Mouse (Mus musculus) limb, embryonic 11.5 days (tissue): ENCODE data around the gene Zbtb16. TPM values are rescaled to one million over a fixed set of nuclear protein-coding genes. Genes with fewer than 3 reads are reported as not detected.
A peak's percentile ranks its signal among the peaks of the same experiment; 100 is the strongest.

Experiments
- ATAC-seq: fragments of 200-750 bp; cut with Nextera tagmentation; 2 replicates; pipeline ENCODE4 v1.8.0; 2017; ENCODE audit warnings: low read depth; ENCODE audit not compliant: insufficient number of reproducible peaks, low FRiP score, low TSS enrichment
- DNase-seq: peaks from one replicate; pipeline ENCODE4 v3.0.0-alpha.2; 2015; ENCODE audit warnings: low spot score
- H3K27ac ChIP-seq: fragments of 300-500 bp; sonication (generic); replicated peaks from 2 replicates; pipeline ENCODE4 v1.5.1; 2014; ENCODE audit warnings: low read depth, mild to moderate bottlenecking, low read length
- H3K27me3 ChIP-seq: fragments of 300-500 bp; sonication (generic); 2 replicates; pipeline ENCODE4 v1.6.1; 2014; ENCODE audit warnings: mild to moderate bottlenecking, low read length, mixed read lengths; ENCODE audit not compliant: control insufficient read depth, insufficient read depth
- H3K36me3 ChIP-seq: fragments of 300-500 bp; sonication (generic); 2 replicates; pipeline ENCODE4 v1.6.1; 2014; ENCODE audit warnings: mild to moderate bottlenecking, low read length, moderate library complexity, mixed read lengths; ENCODE audit not compliant: control insufficient read depth, insufficient read depth
- H3K4me1 ChIP-seq: fragments of 300-500 bp; sonication (generic); 2 replicates; pipeline ENCODE4 v1.6.1; 2014; ENCODE audit warnings: low read length, mixed read lengths; ENCODE audit not compliant: control insufficient read depth, insufficient read depth
- H3K4me2 ChIP-seq: fragments of 300-500 bp; sonication (generic); 2 replicates; pipeline ENCODE4 v1.6.1; 2014; ENCODE audit warnings: low read depth, mild to moderate bottlenecking, moderate library complexity; ENCODE audit not compliant: severe bottlenecking
- H3K4me3 ChIP-seq: fragments of 300-500 bp; sonication (generic); 2 replicates; pipeline ENCODE4 v1.5.1; 2014; ENCODE audit warnings: low read depth, low read length
- H3K9ac ChIP-seq: fragments of 300-500 bp; sonication (generic); 2 replicates; pipeline ENCODE4 v1.6.1; 2014; ENCODE audit warnings: mild to moderate bottlenecking, low read length
- H3K9me3 ChIP-seq: fragments of 300-500 bp; sonication (generic); 2 replicates; pipeline ENCODE4 v1.6.1; 2016; ENCODE audit warnings: low read length; ENCODE audit not compliant: control insufficient read depth
- WGBS: fragments of 180-500 bp; shearing (Covaris S2); extraction: QIAGEN DNeasy Blood & Tissue Kit; methylation state at CpG from one replicate; pipeline ENCODE4 v1.1.7; 2014; 5-methylcytosine and 5-hydroxymethylcytosine counted together
- polyA plus RNA-seq: library from polyadenylated mRNA; unstranded; fragments of >200 nt; fragmentation: Nextera tagmentation; extraction: Ambion mirVana; gene quantifications from 2 replicates; pipeline ENCODE4 v1.2.1, GENCODE M21; 2014

The Zbtb16 gene
- polyA plus RNA-seq, 1 experiment from 2014 or later = 5.9 TPM

GRCm38 (mm10) chr9:48638176-48638803 lies 197.7 kb downstream of the Zbtb16 start:
- no peaks in the 10 kb centered on the region for H3K27me3 ChIP-seq
- H3K9me3 ChIP-seq = no peaks in the 10 kb centered on the region
- ATAC-seq (no peak), DNase-seq (peak; percentile 18)
- H3K4me1 ChIP-seq = no peaks in the 10 kb centered on the region
- H3K27ac ChIP-seq = no peak overlapping the region
- H3K4me2 ChIP-seq = no peak overlapping the region
- H3K4me3 ChIP-seq = no peak overlapping the region
- no peaks in the 10 kb centered on the region for H3K36me3 ChIP-seq
- 62% methylated on average over 15 of the region's 15 CpGs for WGBS
- no peak overlapping the region for H3K9ac ChIP-seq

- H3K4me2 ChIP-seq = no peak overlapping the region
- H3K36me3 ChIP-seq = no peaks in the 10 kb centered on the region
- ATAC-seq = no peak
- H3K27ac ChIP-seq = no peak overlapping the region
- DNase-seq = peak; percentile 18
- H3K4me1 ChIP-seq = no peaks in the 10 kb centered on the region
- WGBS = 93% methylated on average over 7 of the region's 7 CpGs
- no peaks in the 10 kb centered on the region for H3K27me3 ChIP-seq
- H3K9ac ChIP-seq = no peak overlapping the region
- H3K9me3 ChIP-seq = no peaks in the 10 kb centered on the region
- H3K4me3 ChIP-seq = no peak overlapping the region
Observed at GRCm38 (mm10) chr9:48637161-48637560, 198.9 kb downstream of the Zbtb16 start.

DNA sequence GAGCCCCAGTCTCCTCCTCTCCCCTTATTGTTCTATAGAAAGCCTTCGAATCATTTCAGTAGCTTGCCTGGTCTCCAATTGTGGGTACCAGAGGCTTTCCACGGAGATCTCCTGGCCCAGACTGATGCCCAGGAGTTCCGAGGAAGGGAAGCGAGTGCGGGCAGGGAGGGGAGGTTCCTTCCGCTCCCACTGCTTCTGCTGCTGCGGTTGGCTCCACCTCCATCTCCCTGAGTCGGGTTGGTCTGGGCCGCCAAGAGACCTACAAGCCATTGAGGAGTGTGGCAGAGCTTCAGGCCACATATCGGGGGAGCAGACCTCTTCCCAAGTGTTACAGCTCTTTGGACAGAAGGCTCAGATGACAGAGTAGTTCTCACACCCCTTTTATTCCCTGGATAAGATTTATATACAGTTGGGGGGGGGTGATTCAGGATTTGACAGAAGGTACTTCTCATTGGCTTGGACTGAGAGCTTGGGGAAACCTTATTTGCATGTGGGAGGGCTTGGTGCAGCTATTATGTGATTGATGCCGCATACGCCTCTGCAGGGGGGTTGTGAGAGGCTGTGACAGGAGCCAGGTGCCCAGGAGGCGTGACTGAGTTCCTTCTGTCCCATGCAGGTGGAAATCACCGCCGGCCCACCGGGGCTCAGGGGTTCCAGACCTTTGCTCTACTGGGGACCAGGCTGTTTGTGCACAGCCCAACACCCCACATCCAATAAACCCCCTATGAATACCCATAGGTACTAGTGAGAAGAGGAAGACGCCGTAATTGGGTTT lies 200.3 kb downstream of the Zbtb16 start:
- Histone ChIP-seq H3K27me3 (no peaks in the 10 kb centered on the region), H3K9ac (no peak overlapping the region), H3K4me3 (no peak overlapping the region), H3K27ac (no peak overlapping the region), H3K9me3 (no peaks in the 10 kb centered on the region), H3K4me2 (no peak overlapping the region), H3K36me3 (no peaks in the 10 kb centered on the region), H3K4me1 (no peaks in the 10 kb centered on the region)
- no peak for ATAC-seq
- 35% methylated on average over 18 of the region's 18 CpGs for WGBS
- peak; percentile 20 for DNase-seq

GRCm38 (mm10) chr9:48633147-48633546 lies 202.9 kb downstream of the Zbtb16 start:
- 82% methylated on average over 6 of the region's 6 CpGs for WGBS

GRCm38 (mm10) chr9:48619268-48619667 lies 216.8 kb downstream of the Zbtb16 start:
- H3K9ac ChIP-seq = no peak overlapping the region
- H3K27me3 ChIP-seq = no peaks in the 10 kb centered on the region
- DNase-seq = peak; percentile 17
- no peak overlapping the region for H3K4me2 ChIP-seq
- 71% methylated on average over 1 of the region's 1 CpGs for WGBS
- H3K4me1 ChIP-seq = no peaks in the 10 kb centered on the region
- H3K4me3 ChIP-seq = no peak overlapping the region
- H3K9me3 ChIP-seq = no peaks in the 10 kb centered on the region
- H3K36me3 ChIP-seq = no peaks in the 10 kb centered on the region
- ATAC-seq = no peak
- no peak overlapping the region for H3K27ac ChIP-seq

More at GRCm38 (mm10) chr9:48633147-48633546, 202.9 kb downstream of the Zbtb16 start:
- no peaks in the 10 kb centered on the region for H3K4me1 ChIP-seq
- no peaks in the 10 kb centered on the region for H3K9me3 ChIP-seq
- H3K9ac ChIP-seq = no peak overlapping the region
- DNase-seq = no peak
- H3K4me2 ChIP-seq = no peak overlapping the region
- H3K36me3 ChIP-seq = no peaks in the 10 kb centered on the region
- H3K27ac ChIP-seq = no peak overlapping the region
- no peak for ATAC-seq
- H3K4me3 ChIP-seq = no peak overlapping the region
- H3K27me3 ChIP-seq = no peaks in the 10 kb centered on the region

DNA sequence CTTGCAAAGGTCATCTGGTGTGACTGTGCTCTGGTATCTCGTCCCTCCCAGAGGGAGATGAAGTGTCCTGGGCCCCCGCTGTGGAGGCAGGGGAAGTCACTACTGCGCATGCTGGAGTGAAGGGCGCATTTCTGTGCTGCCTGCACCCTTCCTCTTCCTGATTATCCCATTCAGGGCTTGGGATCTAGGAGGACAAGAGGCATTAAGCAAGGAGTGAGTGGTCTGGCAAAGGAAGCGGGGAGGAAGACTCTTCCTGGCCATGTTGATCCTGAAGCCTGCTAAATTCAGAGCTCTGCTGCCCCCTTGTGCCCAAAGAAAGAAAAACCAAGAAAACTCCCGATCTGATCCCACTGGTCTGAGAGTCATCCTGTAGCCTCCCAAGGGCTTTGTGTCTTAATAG lies 217.4 kb downstream of the Zbtb16 start:
- H3K27ac ChIP-seq = no peak overlapping the region
- H3K4me3 ChIP-seq = no peak overlapping the region
- H3K4me2 ChIP-seq = no peak overlapping the region
- no peaks in the 10 kb centered on the region for H3K4me1 ChIP-seq
- WGBS = 21% methylated on average over 6 of the region's 6 CpGs
- no peaks in the 10 kb centered on the region for H3K36me3 ChIP-seq
- no peak overlapping the region for H3K9ac ChIP-seq
- DNase-seq = peak; percentile 89
- ATAC-seq = no peak
- H3K9me3 ChIP-seq = no peaks in the 10 kb centered on the region
- H3K27me3 ChIP-seq = no peaks in the 10 kb centered on the region

DNA sequence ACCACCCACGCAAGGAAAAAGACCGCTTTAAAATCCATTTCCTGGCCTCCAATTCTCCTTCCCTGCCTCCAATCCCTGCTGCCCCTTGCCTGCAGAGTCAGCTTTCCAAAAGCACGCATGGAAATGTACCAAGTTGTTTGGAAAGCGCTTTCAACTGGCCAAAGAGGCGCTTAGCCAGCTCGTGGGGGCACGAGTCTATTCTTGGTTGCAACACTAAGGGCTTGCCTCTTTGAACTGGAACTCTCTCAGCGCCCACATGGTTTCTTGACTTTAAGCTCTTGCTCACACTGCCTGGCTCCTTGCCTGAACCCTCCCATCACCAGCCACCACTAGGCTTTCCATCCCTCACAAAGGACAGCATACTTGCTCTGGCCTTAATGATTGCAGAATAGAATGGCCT lies 217.9 kb downstream of the Zbtb16 start:
- Histone ChIP-seq H3K9me3 (no peaks in the 10 kb centered on the region), H3K36me3 (no peaks in the 10 kb centered on the region), H3K9ac (no peak overlapping the region), H3K4me1 (no peaks in the 10 kb centered on the region), H3K27me3 (no peaks in the 10 kb centered on the region), H3K4me3 (no peak overlapping the region), H3K4me2 (no peak overlapping the region), H3K27ac (no peak overlapping the region)
- 83% methylated on average over 8 of the region's 8 CpGs for WGBS
- DNase-seq (no peak), ATAC-seq (no peak)

GRCm38 (mm10) chr9:48617511-48618010 lies 218.5 kb downstream of the Zbtb16 start:
- Histone ChIP-seq H3K9me3 (no peaks in the 10 kb centered on the region), H3K4me1 (no peaks in the 10 kb centered on the region), H3K36me3 (no peaks in the 10 kb centered on the region), H3K9ac (no peak overlapping the region), H3K27me3 (no peaks in the 10 kb centered on the region), H3K4me2 (no peak overlapping the region), H3K27ac (no peak overlapping the region), H3K4me3 (no peak overlapping the region)
- DNase-seq = peak; percentile 12
- ATAC-seq = no peak
- 90% methylated on average over 3 of the region's 3 CpGs for WGBS
